Mouse (Mus musculus): ENCODE results near the gene Disp2. TPM values are rescaled to one million over a fixed set of nuclear protein-coding genes. Genes with fewer than 3 reads are reported as not detected.

Disp2 gene
- polyA plus RNA-seq, 1 experiment from 2014 or later, result 18.0 TPM

DNA sequence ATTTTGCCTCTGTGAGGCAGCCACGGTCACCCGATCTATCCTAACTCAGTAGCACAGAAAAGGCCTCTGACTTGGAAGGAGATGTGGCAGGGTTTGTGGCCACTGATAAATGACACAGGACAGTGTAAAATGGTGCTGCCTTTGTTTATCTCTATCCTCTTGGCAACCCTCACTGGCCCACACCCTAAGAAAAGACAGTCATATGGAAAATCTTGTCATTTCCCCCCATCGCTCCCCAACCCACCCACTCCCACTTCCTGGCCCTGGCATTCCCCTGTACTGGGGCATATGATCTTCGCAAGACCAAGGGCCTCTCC is 26.8 kb upstream of the Disp2 start:
- Histone ChIP-seq H3K9ac (ENCODE audit: low read length) (no peak overlapping the region), H3K27me3 (replicated peaks; ENCODE audit: control insufficient read depth, insufficient read depth, low read length) (no peaks in the 10 kb centered on the region), H3K27ac (ENCODE audit: low read depth, low read length) (no peak overlapping the region), H3K4me2 (ENCODE audit: low read length) (no peak overlapping the region), H3K36me3 (ENCODE audit: control insufficient read depth, insufficient read depth, low read length) (peaks cover 3% of the 10 kb centered on the region; the same call in 1 of the 2 replicates), H3K9me3 (replicated peaks; ENCODE audit: control insufficient read depth, low read length) (no peaks in the 10 kb centered on the region), H3K4me1 (ENCODE audit: control insufficient read depth, insufficient read depth, low read length) (peaks cover 9% of the 10 kb centered on the region; the same call in 1 of the 2 replicates), H3K4me3 (ENCODE audit: low read depth, low read length) (no peak overlapping the region)
- ATAC-seq (no peak), DNase-seq (ENCODE audit: low spot score) (no peak)
- WGBS, result 72% methylated on average over 3 of the region's 4 CpGs

DNA sequence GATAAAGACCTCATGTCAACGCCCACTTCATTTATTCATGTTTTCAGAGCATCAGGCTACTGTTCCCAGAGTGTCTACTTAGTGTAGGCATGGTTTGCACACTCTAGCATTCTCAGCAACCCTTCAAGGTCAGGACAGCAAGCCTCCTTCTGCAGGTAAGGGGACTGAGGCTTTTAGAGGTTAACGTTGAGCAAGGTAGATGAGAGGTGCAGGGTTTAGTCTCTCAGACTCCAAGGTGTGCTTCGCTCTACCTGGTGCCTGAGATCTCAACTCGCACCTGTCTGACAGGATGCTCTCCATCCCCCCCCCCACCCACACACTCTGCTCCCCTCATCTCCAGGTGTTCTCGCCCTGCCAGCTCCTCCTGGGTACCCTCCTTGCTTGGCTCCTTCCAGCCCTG is 25.4 kb upstream of the Disp2 start:
- Histone ChIP-seq H3K4me2 (ENCODE audit: low read length) (no peak overlapping the region), H3K4me3 (ENCODE audit: low read depth, low read length) (no peak overlapping the region), H3K9me3 (replicated peaks; ENCODE audit: control insufficient read depth, low read length) (no peaks in the 10 kb centered on the region), H3K36me3 (ENCODE audit: control insufficient read depth, insufficient read depth, low read length) (peaks cover 3% of the 10 kb centered on the region; the same call in 1 of the 2 replicates), H3K9ac (ENCODE audit: low read length) (no peak overlapping the region), H3K4me1 (ENCODE audit: control insufficient read depth, insufficient read depth, low read length) (peaks cover 5% of the 10 kb centered on the region; the same call in 1 of the 2 replicates), H3K27me3 (replicated peaks; ENCODE audit: control insufficient read depth, insufficient read depth, low read length) (no peaks in the 10 kb centered on the region), H3K27ac (ENCODE audit: low read depth, low read length) (no peak overlapping the region)
- DNase-seq (ENCODE audit: low spot score) (no peak), ATAC-seq (no peak)
- 86% methylated on average over 5 of the region's 5 CpGs for WGBS

DNA sequence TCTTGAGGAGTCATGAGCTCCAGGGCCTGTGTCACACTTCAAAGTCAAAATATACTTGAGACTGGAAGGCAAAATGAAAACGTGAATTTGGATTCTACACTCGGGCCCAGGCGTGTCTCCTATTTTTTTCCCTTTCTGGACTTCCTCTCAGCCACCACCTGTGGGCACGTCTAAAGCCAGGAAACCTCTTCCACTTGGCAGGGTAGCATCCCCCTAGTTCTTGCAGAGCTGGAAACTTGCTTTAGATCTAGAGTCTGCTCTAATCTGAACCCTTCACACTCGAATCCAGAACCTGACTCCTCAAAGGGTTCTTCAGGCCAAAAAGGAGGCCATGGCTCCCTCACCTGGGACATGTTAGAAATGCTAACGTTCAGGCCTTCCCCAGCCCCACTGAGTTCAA is 24.1 kb upstream of the Disp2 start:
- H3K4me2 ChIP-seq (ENCODE audit: low read length), result no peak overlapping the region
- H3K36me3 ChIP-seq (ENCODE audit: control insufficient read depth, insufficient read depth, low read length), result peaks cover 3% of the 10 kb centered on the region; the same call in 1 of the 2 replicates
- H3K27me3 ChIP-seq (replicated peaks; ENCODE audit: control insufficient read depth, insufficient read depth, low read length), result no peaks in the 10 kb centered on the region
- no peak overlapping the region for H3K9ac ChIP-seq (ENCODE audit: low read length)
- peaks cover 2% of the 10 kb centered on the region; the same call in 1 of the 2 replicates for H3K4me1 ChIP-seq (ENCODE audit: control insufficient read depth, insufficient read depth, low read length)
- no peak overlapping the region for H3K4me3 ChIP-seq (ENCODE audit: low read depth, low read length)
- H3K27ac ChIP-seq (ENCODE audit: low read depth, low read length), result no peak overlapping the region
- no peak for ATAC-seq
- H3K9me3 ChIP-seq (replicated peaks; ENCODE audit: control insufficient read depth, low read length), result no peaks in the 10 kb centered on the region
- 85% methylated on average over 6 of the region's 6 CpGs for WGBS
- DNase-seq (ENCODE audit: low spot score), result no peak

DNA sequence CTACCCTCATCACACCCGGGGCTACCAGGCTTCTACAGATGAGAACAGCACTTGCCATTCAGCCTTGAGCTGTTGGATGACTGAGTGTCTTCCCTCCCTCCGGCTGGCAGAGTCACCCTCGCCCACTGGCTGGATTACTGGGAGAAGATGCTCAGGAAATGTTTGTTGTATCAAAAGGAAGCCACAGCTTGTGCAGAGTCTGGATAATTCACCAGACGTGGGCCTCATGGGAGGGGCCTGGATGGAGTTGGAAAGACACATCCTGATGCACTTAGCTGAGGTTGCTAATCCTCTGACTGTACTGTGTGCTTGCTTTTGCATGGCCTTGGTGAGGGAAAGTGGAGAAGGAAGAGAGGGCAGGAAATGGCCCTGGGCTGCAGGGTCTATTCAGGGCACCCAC is 23.4 kb upstream of the Disp2 start:
- Histone ChIP-seq H3K9ac (ENCODE audit: low read length) (no peak overlapping the region), H3K9me3 (replicated peaks; ENCODE audit: control insufficient read depth, low read length) (no peaks in the 10 kb centered on the region), H3K27me3 (replicated peaks; ENCODE audit: control insufficient read depth, insufficient read depth, low read length) (no peaks in the 10 kb centered on the region), H3K4me3 (ENCODE audit: low read depth, low read length) (no peak overlapping the region), H3K4me2 (ENCODE audit: low read length) (no peak overlapping the region), H3K4me1 (ENCODE audit: control insufficient read depth, insufficient read depth, low read length) (peaks cover 9% of the 10 kb centered on the region; the same call in 1 of the 2 replicates), H3K36me3 (ENCODE audit: control insufficient read depth, insufficient read depth, low read length) (peaks cover 3% of the 10 kb centered on the region; the same call in 1 of the 2 replicates), H3K27ac (ENCODE audit: low read depth, low read length) (no peak overlapping the region)
- 85% methylated on average over 4 of the region's 4 CpGs for WGBS
- DNase-seq (ENCODE audit: low spot score) (no peak), ATAC-seq (no peak)

DNA sequence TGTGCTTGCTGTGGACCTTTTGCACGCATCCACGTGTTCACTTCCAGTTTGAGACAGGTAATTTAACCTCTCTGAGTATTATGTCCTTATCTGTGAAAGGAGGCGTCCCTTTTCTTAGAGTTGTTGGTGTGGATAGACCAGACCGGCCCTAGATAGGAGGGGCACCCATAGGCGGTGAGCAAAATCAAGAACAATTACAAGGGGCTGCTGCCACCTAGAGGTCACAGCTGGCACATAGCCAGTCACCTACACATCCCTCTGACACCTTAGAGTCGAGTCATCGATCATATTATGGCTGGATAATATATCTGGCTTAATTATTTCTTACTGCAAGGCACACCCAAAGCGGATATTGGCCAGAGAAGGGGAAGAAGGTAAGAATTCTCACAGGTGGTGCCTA is 19.7 kb upstream of the Disp2 start:
- Histone ChIP-seq H3K9me3 (replicated peaks; ENCODE audit: control insufficient read depth, low read length) (no peaks in the 10 kb centered on the region), H3K9ac (ENCODE audit: low read length) (no peak overlapping the region; the same call in 1 of the 2 replicates), H3K4me1 (ENCODE audit: control insufficient read depth, insufficient read depth, low read length) (peaks cover 29% of the 10 kb centered on the region), H3K4me2 (ENCODE audit: low read length) (no peak overlapping the region), H3K27me3 (replicated peaks; ENCODE audit: control insufficient read depth, insufficient read depth, low read length) (no peaks in the 10 kb centered on the region), H3K27ac (ENCODE audit: low read depth, low read length) (no peak overlapping the region), H3K4me3 (ENCODE audit: low read depth, low read length) (no peak overlapping the region), H3K36me3 (ENCODE audit: control insufficient read depth, insufficient read depth, low read length) (no peaks in the 10 kb centered on the region)
- WGBS, result 7% methylated on average over 8 of the region's 8 CpGs
- DNase-seq (ENCODE audit: low spot score) (peak; percentile 77), ATAC-seq (no peak)

DNA sequence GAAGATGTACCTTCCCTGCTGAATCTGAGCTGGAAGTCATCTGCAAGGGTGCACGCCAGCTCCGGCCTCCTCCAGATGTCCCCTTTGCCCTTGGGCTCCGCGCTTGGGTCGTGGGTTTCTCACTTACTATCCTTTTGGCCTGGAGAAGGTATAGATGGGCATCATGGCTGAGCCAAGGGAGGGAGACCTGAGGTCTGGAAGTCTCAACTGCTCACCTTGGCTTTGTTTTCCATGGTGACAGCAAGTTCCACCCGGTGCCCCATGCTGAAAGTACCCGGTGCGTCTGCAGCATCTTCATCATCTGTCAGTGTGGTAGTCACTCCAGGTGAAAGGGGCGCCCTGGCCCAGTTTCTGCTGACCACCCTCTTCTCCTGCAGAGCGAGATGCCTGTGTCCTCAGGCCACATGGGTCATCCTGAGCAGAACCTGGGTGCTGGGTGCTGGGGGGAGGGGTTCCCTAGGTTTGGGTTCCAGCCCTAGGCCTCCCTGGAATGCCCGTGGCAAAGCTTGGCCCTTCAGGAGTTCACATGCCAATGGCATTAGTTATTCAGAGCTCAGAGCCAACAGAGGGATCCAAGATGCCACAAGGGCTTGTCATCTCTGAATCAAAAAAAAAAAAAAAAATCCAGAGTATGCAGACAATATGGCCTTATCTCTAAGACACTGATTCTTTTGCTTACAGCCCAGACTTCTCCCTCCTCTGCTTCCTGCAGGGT is 19.1 kb upstream of the Disp2 start:
- DNase-seq (ENCODE audit: low spot score) (no peak), ATAC-seq (no peak)
- no peak overlapping the region for H3K4me3 ChIP-seq (ENCODE audit: low read depth, low read length)
- no peak overlapping the region for H3K27ac ChIP-seq (ENCODE audit: low read depth, low read length)
- 0 out of 2 replicates have a peak overlapping the region, but pooled peaks have one; percentile 61 for H3K9ac ChIP-seq (ENCODE audit: low read length)
- H3K36me3 ChIP-seq (ENCODE audit: control insufficient read depth, insufficient read depth, low read length), result no peaks in the 10 kb centered on the region
- H3K4me2 ChIP-seq (ENCODE audit: low read length), result no peak overlapping the region
- H3K4me1 ChIP-seq (ENCODE audit: control insufficient read depth, insufficient read depth, low read length), result peaks cover 29% of the 10 kb centered on the region
- no peaks in the 10 kb centered on the region for H3K27me3 ChIP-seq (replicated peaks; ENCODE audit: control insufficient read depth, insufficient read depth, low read length)
- 83% methylated on average over 11 of the region's 11 CpGs for WGBS
- no peaks in the 10 kb centered on the region for H3K9me3 ChIP-seq (replicated peaks; ENCODE audit: control insufficient read depth, low read length)

DNA sequence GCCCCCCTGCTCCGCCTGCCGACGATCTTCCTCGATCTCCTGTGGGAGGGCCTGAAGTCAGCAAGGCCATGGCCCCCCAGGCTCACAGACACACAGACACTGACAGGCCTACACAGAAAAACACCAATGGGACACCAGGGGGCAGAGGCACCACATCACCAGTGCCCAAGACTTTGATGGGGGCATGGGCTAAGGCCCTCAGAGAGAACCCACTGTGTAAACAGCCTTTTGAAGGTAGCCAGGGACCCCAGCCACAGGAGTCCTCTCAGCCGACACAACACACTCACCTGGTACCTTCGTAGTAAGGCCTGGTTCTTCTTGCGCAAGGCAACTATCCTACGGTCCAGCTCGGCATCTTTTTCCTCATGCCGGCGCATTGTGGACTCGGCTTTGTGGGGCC is 18.2 kb upstream of the Disp2 start:
- 80% methylated on average over 12 of the region's 12 CpGs for WGBS
- Histone ChIP-seq H3K9ac (ENCODE audit: low read length) (peak overlapping the region; percentile 61; the same call in 1 of the 2 replicates), H3K4me1 (ENCODE audit: control insufficient read depth, insufficient read depth, low read length) (peaks cover 29% of the 10 kb centered on the region), H3K36me3 (ENCODE audit: control insufficient read depth, insufficient read depth, low read length) (no peaks in the 10 kb centered on the region), H3K4me3 (ENCODE audit: low read depth, low read length) (no peak overlapping the region), H3K4me2 (ENCODE audit: low read length) (peak overlapping the region; percentile 50), H3K27ac (ENCODE audit: low read depth, low read length) (peak overlapping the region; percentile 99), H3K9me3 (replicated peaks; ENCODE audit: control insufficient read depth, low read length) (no peaks in the 10 kb centered on the region), H3K27me3 (replicated peaks; ENCODE audit: control insufficient read depth, insufficient read depth, low read length) (no peaks in the 10 kb centered on the region)
- no peak for DNase-seq (ENCODE audit: low spot score)
- ATAC-seq, result no peak

DNA sequence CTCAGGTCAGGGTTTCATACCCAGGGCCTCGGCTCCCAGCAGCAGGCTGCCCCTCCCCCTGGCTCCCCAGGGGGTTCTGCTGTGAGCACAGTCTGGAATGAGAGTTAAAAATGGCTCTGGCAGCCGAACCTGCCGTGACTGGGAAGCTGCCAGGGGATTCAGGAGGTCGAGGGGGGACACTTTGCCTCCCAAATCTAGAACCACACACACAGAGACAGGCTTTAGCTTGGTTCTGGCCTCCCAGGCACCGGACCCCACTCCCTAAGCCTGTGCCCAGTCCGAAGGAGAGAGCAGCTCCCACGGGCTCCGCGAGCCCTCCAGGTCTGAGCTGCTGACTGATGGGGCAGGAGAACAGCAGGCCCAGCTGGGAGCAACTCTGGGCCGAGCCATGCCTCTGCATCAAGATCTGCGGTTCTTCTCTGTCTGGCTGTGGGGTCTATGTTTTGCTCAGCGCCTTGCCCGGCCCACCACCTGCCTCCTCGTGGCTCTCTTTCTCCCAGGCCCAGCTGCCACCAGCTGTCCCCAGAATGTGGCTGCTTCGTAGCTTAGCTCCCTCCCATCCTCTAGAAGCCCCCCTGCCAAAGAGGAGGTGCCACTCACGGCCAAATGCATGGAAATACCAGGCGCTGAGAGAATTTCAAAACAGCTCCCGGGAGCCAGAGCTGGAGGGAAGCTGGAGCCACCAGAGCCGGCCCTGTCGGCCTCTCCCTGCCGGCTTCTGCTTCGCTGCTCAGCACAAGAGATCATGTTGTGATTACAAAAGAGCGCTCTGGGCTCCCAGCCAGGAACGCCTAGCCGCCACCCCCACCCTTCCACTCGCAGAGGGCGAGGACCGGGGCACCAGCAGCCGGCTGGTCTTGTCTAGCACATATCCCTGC is 17.4 kb upstream of the Disp2 start, which contains the start of gene Ccdc9b:
Gene Ccdc9b (minus strand): TSS at position 756 of the 878 bp plus-strand sequence.
- peak within 1 kb of the TSS; percentile 61 for H3K9ac ChIP-seq (ENCODE audit: low read length)
- peak within 1 kb of the TSS; percentile 18; the same call in 1 of the 2 replicates for H3K4me3 ChIP-seq (ENCODE audit: low read depth, low read length)
- H3K36me3 ChIP-seq (ENCODE audit: control insufficient read depth, insufficient read depth, low read length), result no peaks in the 10 kb centered on the region
- H3K4me1 ChIP-seq (ENCODE audit: control insufficient read depth, insufficient read depth, low read length), result peaks cover 29% of the 10 kb centered on the region
- peak within 1 kb of the TSS; percentile 99 for H3K27ac ChIP-seq (ENCODE audit: low read depth, low read length)
- DNase-seq (ENCODE audit: low spot score) (peak; percentile 93), ATAC-seq (peak; percentile 89)
- WGBS, result 3% methylated on average over 29 of the region's 29 CpGs
- no peaks in the 10 kb centered on the region for H3K9me3 ChIP-seq (replicated peaks; ENCODE audit: control insufficient read depth, low read length)
- no peaks in the 10 kb centered on the region for H3K27me3 ChIP-seq (replicated peaks; ENCODE audit: control insufficient read depth, insufficient read depth, low read length)
- H3K4me2 ChIP-seq (ENCODE audit: low read length), result peak within 1 kb of the TSS; percentile 50
